Mouse (Mus musculus) adrenal gland, adult 8-10 months (tissue): ENCODE data around the gene Elfn1. TPM values are rescaled to one million over a fixed set of nuclear protein-coding genes. Genes with fewer than 3 reads are reported as not detected.

Experiments
- DNase-seq: peaks from one replicate; pipeline ENCODE4 v3.0.0; 2022
- total RNA-seq, 4 experiments: library from RNA; stranded (reverse); gene quantifications; 2 replicates each; pipeline ENCODE4 v1.2.4; 2022

The Elfn1 gene
- total RNA-seq = 10 to 100 TPM in 1 of 4 experiments, 1 to 10 TPM in 1, under 1 TPM in 2; 0.32 to 49.6 (median 5.4) TPM

- peak; percentile 62 for DNase-seq
These were observed at the start of gene Elfn1 for GRCm38 (mm10) chr5:139907714-139908242. Gene Elfn1, plus strand, starts transcription at chr5:139907943.

- DNase-seq = no peak
These were observed 47.2 kb upstream of the Elfn1 start for GRCm38 (mm10) chr5:139860328-139861104.

- DNase-seq = peak; percentile 40
These were observed 45.0 kb upstream of the Elfn1 start for GRCm38 (mm10) chr5:139862759-139863158.

- no peak for DNase-seq
These were observed 36.9 kb upstream of the Elfn1 start for GRCm38 (mm10) chr5:139870886-139871285.

- no peak for DNase-seq
These were observed 36.2 kb upstream of the Elfn1 start for GRCm38 (mm10) chr5:139871526-139871925.

DNA sequence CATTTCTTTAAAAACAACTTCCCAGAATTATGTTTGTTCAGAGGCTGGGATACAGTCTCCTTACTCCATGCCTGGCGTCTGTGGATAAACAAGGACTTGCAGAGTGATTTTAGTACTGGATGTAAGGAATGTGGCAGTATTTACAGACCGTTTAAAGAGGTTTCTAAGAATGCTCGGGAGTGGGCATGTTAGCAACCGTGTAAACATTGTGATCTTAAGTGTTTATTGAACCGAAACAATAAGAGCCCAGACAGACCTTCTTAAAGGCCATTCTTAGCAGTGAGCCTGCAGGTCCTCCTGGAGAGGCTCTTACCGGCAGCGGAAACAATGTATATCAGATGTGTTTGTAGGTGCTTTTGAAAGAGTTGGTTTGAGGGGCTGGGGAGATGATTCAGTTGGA, 30.2 kb upstream of the Elfn1 start:
- no peak for DNase-seq

GRCm38 (mm10) chr5:139879694-139880093, 28.0 kb upstream of the Elfn1 start:
- no peak for DNase-seq

DNA sequence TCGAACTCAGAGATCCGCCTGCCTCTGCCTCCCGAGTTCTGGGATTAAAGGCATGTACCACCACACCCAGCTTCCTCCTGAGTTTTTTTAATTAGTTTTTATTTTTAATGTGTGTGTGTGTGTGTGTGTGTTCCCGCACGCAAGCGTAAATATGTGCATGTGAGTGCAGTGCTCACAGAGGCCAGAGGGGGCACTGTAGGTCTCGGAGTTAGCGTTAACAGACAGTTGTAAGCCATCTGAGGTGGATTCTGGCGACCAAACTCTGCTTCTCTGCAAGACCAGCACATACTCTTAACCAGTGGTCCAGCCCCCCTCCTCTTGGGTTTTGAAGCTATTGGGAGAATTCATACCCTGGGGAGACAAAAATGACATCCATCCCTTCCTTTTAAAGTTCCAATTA, 26.6 kb upstream of the Elfn1 start:
- no peak for DNase-seq

GRCm38 (mm10) chr5:139888624-139889023, 19.1 kb upstream of the Elfn1 start:
- no peak for DNase-seq

- no peak for DNase-seq
These were observed 18.4 kb upstream of the Elfn1 start for GRCm38 (mm10) chr5:139889370-139889769.

DNA sequence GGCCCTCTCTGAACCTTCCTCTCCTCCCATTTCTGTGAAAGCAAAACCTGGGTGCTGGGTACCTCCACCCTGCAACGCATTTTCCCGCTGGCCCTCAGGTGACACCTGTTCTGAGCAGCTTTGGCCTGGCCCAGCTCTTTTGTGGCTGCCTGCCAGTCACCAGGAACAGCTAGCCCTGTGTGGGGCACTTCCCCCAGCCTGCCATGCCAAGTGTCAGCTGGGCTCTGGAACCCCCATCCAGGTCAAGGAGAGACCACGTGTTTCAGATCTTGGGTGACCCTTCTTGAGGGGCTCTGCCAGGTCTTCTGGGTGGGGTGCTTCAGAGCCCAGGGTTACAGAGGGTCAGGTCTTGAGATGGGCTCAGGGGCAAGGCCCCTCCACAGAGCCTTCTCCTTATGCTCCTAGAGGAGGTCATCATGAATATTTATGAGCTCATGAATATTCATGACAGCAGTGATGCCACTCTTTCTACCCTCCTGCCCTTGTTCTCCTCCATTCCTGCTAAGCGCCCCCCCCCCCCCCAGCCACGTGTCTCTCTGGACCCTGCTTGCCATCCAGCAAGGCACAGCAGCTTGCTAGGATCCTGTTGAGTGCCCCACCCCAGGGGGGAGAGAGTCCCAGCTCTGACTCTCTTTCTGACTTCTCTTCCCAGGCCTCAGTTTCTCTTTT, 15.3 kb upstream of the Elfn1 start:
- DNase-seq = no peak

DNA sequence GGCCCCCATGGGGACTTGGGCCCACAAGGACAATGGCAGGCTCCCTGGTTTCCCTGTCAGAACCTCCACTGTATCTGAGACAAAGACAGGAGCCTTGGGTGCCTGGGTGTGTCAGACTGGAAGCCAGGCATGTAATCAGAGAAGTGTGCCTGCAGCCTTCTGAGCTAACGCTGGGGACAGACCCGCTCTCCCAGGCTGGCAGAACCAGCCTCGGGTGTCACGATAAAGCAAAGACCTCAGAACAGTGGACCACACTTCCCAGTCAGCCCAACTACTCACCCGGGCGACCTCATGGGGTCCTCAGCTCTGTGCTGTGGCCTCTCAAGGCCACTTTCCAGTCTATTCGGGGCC, 14.8 kb upstream of the Elfn1 start:
- no peak for DNase-seq

GRCm38 (mm10) chr5:139894025-139894508, 13.7 kb upstream of the Elfn1 start:
- no peak for DNase-seq

GRCm38 (mm10) chr5:139899044-139899443, 8.7 kb upstream of the Elfn1 start:
- no peak for DNase-seq

DNA sequence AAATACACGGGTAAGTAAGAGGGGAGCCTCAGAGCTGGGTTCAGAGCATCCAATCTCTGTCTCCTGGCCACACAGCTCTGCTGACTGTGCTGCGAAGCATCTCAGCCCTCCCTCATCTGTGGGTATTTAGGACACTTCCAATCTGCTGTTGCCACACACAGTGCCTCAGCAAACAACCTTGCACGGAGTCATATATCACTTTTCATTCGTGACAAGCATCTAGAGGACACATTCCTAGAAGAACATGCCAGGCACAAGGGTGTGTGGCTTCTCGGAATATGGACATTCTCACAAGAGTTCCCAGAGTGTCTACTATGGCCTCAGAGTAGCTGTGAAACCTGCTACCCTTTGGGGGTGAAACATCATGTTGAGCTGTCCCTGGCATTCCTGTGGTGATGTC, 2.6 kb upstream of the Elfn1 start:
- peak; percentile 66 for DNase-seq

- DNase-seq = no peak
These were observed 1.2 kb upstream of the Elfn1 start for GRCm38 (mm10) chr5:139906507-139906906.

DNA sequence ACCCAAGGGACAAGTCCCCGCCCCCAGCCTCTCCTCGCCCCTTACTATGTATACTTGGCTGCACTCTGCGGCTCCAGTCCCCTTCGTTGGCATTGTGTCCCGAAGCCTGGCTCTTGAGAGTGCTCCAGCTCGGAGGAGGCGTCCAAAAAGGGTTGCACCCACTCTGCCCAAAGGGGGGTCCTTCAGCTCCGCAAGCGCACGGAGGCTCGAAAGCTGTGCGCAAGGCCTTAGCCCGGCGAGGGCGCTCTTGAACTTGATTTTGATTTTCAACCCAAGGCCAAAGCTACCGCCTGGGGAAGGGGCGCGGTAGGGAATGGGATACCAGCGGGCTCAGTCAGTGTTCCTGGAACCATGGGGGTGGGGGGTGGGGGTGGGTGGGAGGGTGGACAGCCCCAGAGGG, 502 bp upstream of the Elfn1 start:
- no peak for DNase-seq

DNA sequence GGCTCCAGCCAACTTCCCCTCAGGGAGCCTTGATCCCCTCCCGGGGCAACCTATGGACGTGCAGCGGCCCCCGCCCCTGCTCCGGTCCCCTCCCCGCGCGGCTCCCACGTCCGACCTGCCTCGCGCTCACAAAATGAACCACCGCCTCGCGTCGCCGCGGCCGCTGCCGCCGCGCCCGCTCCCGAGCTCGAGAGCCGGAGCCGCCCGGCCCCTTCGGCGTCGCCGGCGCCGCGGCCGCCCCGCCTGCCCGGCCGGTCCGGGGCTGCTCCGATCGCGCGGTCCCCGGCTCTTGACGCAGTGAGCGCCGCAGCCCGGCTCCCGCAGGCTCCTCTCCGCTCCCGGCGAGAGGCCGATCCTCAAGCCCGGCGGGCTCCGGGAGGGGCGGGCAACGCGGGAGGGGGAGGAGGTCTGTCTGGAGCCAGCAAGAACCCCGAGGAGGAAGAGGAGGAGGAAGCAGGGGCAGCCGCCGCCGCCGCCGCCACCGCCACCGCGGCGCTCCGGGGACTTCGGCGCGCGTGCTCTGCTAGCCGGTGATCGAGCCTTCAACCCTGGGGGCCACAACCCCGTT, 584 bp downstream of the Elfn1 start:
- DNase-seq = no peak

DNA sequence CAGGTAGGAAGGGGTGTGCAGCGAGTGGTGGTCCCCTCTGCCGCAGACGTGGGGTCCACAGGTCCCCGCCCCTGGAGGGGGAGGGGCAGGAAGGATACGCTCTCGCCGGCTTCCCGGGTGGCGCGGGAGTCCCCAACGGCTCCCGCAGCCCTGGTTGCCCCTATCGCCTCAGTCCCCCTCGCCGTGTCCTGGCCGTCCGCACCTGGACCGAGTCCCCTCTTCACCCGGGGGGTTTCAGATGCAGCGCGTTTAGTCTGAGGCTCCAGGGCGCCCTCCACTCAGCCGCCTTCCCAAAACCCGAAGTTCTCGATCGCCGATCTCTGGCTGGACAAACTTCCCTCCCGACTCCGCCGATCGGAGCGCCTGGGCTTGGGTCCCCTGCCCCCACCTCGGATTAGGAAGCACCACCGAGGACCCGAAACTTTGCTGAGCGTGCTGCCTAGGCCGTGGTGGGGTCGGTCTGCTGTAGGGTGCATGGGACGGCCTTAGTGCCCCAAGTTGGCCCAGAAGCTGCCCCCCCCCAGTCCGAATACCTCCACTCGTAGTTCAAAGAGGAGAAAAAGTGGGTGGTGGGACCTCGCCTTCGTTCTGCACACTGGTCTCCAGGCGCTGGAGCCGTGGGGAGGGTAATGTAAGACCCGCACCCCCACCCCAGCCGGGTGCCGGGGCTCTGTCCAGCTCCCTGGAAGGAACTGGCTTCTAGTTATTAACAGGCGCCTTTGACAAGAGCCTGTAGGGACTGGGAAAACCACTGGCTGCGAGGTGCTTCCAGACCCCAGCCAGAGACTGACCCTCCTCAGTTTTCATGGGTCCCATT, 1.3 kb downstream of the Elfn1 start:
- no peak for DNase-seq

DNA sequence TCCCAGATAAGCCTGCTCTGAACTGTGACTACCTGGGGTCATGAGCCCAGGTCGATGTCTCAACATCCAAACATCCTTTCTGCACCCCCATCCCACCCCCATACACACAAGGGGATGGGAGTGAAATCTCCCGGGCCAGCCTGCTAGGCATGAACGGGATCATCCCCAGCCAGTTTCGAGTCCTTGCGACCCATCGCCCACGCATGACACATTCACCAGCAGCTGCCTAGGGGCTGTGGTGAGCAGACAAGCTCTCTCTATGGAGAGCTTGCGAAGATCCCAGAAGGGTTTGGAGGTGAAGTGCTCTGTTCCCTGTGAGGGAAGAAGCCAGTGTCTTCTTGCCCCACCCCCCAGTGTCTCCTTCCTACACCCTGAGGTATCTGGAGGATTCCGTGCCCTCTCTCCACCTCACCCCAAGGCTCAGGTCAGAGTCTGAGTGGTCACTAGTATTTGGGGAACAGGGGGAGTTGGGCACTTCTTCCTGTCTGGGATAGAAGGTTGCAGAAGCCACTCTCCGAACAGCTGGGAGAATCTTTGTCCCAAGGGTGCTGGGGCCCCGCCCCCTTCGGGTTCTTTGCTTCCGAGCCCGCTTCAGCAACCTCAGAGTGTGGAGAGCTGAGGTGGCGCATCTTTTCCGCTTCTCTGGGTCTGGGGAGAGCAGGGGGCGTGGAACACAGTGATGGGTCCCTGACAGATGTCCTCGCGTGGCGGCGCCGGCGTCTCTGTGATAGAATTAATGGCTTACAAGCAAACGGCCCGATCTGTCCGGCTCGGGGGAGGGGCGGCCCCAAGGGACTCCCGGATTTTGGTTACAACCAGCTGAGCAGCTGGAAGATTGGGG, 2.2 kb downstream of the Elfn1 start:
- no peak for DNase-seq

DNA sequence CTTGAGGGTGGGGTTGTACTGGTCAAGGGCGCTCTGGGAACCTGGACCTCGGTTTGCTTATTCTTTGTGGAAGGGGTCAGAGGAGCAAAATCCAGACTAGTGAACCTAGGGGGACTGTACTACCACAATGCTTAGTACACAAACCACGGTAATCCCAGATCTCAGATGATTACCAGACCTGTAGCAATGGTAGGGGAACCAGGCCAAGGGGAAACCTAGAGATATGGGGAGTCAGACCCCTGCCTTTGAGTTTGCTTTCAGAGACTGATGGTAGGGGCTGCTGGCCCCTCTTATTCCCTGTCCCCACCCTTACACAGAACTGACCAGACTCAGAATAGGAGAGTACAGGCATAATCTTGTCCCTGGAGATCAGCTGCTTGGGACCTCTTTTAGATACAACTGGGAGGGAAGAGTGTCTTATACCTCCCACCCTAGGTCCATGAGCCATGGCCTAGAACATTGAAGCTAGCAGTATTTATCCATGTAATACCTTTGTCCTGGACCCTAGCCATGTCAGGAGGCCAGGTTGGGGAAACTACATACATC, 3.1 kb downstream of the Elfn1 start:
- DNase-seq = no peak
